Mouse (Mus musculus) neural tube, embryonic 10.5 days (tissue): ENCODE results near the gene Sh3pxd2a.
A peak's percentile ranks its signal among the peaks of the same experiment; 100 is the strongest.

ENCODE experiments used
- DNase-seq: peaks from one replicate; pipeline ENCODE4 v3.0.0-alpha.2; 2017; ENCODE audit warnings: low spot score; ENCODE audit errors: extremely low spot score

Gene Sh3pxd2a

GRCm38 (mm10) chr19:47464304-47465241, at the start of gene Sh3pxd2a:
Gene Sh3pxd2a (minus strand): TSS chr19:47464401.
- peak; percentile 86 for DNase-seq

GRCm38 (mm10) chr19:47513618-47513897, 49.4 kb upstream of the Sh3pxd2a start:
- no peak for DNase-seq

GRCm38 (mm10) chr19:47512794-47513617, 48.8 kb upstream of the Sh3pxd2a start:
- DNase-seq: no peak

DNA sequence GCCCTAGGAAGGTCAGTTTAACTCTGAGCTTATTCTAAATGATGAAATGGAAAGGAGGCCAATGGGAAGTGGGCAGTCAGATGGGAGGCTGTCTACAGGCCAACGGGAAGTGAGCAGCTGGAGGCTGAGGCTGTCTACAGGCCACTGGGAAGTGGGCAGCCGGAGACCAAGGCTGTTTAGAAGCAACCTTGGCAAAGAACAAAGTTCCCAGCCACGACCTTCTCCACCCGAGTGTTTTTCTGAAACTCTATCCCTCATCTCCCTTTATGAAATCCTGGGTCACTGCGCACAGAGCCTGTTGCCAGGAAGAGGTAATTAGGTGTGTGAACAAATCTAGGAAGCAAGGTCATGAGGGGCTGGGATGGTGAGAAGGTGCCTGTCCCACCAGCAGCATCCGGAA, 47.8 kb upstream of the Sh3pxd2a start:
- no peak for DNase-seq

- no peak for DNase-seq
These were observed 47.1 kb upstream of the Sh3pxd2a start for GRCm38 (mm10) chr19:47511294-47511675.

GRCm38 (mm10) chr19:47510473-47511293, 46.5 kb upstream of the Sh3pxd2a start:
- no peak for DNase-seq

DNA sequence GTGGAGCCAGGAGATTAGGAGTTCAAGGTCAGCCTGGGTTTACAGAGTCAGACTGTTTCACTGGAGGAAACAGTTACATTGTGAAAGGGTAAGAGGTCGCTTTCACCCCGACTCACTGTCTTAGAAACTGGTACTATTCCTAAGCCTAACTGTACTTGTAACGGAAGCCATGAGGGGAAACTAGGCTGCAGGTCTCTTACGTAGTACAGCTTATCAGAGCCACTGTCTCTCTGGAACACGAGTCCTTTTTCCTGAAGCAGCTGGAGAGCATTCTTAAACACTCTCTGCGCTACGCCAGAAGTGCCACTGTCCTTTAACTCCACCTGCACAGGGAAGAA, 45.9 kb upstream of the Sh3pxd2a start:
- DNase-seq: no peak

DNA sequence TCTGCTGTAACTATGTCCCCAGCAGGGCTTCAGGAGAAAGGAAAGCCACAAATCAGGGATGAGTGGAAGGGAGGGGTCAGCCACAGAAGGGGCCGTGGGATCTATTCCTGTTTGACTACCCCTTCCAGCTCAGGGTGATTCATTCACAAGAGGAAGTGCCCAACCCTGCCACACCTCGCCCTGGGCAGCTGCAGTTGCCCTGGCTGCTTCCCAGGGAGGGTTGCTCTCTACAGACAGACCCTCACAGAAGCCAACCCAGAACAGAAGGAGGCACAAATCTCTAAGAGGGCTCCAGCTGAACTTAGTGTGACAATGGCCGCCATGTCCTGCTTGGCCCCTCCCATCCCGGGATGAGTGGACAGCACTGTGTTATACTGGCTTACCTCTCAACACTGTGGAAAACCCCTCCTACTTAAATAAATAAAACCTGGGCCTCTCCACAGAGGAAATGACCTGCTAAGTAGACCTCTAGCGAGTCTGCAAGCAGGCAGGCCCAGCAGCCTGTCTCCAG, 44.6 kb upstream of the Sh3pxd2a start:
- DNase-seq: no peak

DNA sequence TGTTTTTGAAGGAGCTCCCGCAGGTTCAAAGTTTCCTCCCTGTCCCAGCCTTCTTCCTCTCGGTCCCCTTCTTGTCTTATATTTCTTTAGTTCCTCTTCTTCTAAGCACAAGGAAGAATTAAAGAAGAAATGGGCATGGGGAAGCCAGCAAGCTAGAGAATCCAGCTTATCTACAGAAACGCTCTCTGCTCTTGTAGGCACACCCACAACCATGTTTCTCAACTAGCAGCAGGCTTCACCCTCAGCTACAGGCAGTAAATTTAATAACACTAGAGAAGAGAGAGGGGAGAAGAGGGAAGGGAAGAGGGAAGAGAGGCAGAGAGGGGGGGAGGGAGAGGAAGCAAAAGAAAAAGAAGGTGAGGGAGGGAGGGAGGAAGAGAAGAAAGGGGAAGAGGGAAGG, 44.0 kb upstream of the Sh3pxd2a start:
- no peak for DNase-seq

DNA sequence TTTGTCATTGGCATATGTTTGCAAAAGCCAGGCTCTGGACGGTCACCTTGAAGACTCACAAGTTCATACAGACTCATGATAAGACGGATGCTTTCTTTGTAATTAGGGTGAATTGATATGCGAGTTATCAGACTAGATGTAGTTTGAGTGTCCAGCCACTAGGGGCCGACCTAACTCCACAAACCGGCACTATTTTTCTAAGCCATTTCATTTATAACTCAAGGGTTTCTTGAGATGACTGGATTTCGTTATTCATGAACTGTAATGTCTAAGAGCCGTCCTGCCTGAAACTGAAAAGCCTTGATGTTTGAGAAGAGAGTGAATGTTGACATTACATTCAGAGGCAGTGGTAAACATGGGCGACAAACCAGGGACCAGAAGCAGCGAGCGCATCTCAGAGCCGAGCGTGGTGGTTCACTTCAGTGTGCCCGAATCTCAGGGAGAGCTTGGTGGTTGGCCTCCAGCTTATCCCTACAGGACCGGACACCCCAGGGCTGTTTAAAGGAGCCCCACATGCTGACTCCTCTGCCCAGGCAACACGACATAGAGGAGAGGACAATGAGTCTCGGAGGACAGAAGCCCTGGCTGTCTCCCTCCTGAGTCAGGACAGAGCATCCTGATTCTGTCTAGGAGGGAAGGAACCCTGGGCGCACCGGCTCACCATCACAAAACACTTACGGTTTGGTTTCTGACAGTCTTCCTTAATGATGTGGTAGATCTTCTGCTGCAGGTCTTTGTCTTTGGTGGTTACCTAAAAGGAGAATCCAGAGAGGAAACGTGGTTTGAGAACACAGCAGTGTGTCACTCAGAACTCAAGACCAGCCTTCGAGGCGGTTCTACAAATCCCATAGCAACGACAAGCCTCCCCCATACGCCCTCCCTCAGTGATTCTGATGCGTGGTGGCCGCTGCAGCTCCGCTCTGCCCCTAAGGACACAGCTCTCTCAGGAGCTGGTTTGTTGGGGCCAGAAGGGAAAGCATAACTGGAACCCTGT, 43.2 kb upstream of the Sh3pxd2a start:
- DNase-seq: peak; percentile 51

GRCm38 (mm10) chr19:47503625-47504024, 39.4 kb upstream of the Sh3pxd2a start:
- DNase-seq: no peak

DNA sequence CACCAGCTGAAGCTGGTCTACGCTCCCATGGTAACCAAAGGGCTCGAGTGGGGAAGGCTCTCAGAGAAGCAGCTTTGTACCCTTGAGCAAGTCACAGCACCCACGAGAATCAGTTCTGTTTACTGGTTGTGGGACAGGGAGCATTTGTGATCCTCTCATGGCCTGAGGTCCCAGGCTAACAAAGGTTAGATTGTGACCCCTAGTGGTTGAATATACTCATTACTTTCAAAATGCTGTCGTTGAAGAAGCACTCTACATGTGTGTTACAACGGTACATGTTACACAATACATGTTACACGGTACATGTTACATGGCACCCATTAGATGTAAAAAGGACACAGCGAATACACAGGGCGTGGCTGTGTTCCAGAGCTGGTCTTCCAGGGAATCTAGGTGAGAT, 38.4 kb upstream of the Sh3pxd2a start:
- DNase-seq: no peak

- DNase-seq: no peak
These were observed 36.3 kb upstream of the Sh3pxd2a start for GRCm38 (mm10) chr19:47500389-47501011.

- DNase-seq: no peak
These were observed 35.6 kb upstream of the Sh3pxd2a start for GRCm38 (mm10) chr19:47499841-47500240.

- DNase-seq: no peak
These were observed 34.7 kb upstream of the Sh3pxd2a start for GRCm38 (mm10) chr19:47498942-47499341.

GRCm38 (mm10) chr19:47497736-47498135, 33.5 kb upstream of the Sh3pxd2a start:
- DNase-seq: no peak

- no peak for DNase-seq
These were observed 33.1 kb upstream of the Sh3pxd2a start for GRCm38 (mm10) chr19:47497313-47497712.

- DNase-seq: peak; percentile 32
These were observed 29.1 kb upstream of the Sh3pxd2a start for GRCm38 (mm10) chr19:47493017-47493997.

DNA sequence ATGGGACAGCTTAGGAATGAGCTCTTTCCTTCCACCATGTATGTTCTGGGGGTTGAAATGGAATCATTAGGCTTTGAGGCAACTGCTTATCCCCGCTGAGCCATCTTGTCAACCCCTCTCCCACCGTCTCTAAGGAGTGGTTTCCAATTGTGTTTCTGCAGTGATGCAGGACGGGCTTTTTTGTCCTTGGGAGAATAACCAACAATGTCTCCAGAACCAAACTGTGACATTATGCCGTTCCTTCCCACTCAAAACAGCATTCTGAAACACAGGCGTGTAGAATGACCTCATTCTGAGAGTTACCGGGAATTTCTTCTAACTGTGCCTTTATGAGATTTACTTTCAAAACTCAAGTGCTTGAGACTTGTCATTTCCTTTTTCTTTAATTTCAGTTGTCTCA, 28.2 kb upstream of the Sh3pxd2a start:
- DNase-seq: no peak
